Comparison of ENCODE assay signal across 13 mouse cellular contexts in the genomic region with DNA sequence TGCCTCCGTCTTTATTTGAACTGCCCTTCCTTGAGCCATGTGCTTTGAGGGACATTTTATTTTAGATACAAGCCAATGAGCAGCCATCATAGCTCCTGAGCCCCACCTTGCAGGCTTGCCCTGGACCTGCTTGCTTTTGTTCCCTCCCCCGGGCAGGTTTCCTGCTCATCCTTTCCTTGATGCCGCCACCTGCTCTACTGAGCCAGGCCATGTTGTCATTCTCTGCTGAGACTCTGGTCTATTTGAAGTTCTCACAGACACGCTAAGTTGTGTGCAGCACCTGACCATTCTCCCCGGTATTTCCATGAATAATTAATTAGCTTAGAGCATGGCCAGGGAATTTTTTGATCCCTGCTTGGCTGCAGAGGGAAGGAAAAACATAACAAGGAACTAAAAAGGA.
DNase-seq lines count a peak whose midpoint lies in the region; ATAC-seq and TF ChIP-seq lines count a peak whose summit lies in the region.
"Had no signal": no experiment of that assay in that cellular context is flagged by ENCODE, and none has a peak within 500 bp of the region (broad histone marks: within the 10 kb centered on the region; RNA-seq: fewer than 3 reads in every experiment).

No protein-coding gene starts in this region.

- peaks cover 8% of the 10 kb centered on the region for H3K4me1 ChIP-seq in hindbrain, embryonic 13.5 days (replicated peaks)
- H3K4me1 ChIP-seq in hindbrain, embryonic 10.5 days (replicated peaks) = peaks cover 19% of the 10 kb centered on the region
- H3K4me1 ChIP-seq in kidney, adult 2 months (ENCODE audit: control insufficient read depth, insufficient read depth, low read length) = peaks cover 31% of the 10 kb centered on the region
- peaks cover 4% of the 10 kb centered on the region; the same call in 1 of the 2 replicates for H3K4me1 ChIP-seq in midbrain, embryonic 12.5 days
- H3K4me1 ChIP-seq: hindbrain, embryonic 15.5 days had no signal

- TF ChIP-seq POLR2A in kidney, adult 2 months (IDR thresholded peaks at IDR 0.05; ENCODE audit: low read depth, low read length) = no peak

- 0 out of 2 replicates have a peak, but pooled peaks have one; percentile 49 for ATAC-seq in hindbrain, embryonic 13.5 days (ENCODE audit: low FRiP score)
- ATAC-seq in activated CD4-positive, CD25-positive, alpha-beta regulatory T cell, adult 4 months = peak; percentile 37
- ATAC-seq in midbrain, embryonic 12.5 days (ENCODE audit: low FRiP score, low read depth) = peak; percentile 78

- no peak for DNase-seq in hindbrain, embryonic 10.5 days (ENCODE audit: low spot score)
- DNase-seq in kidney, adult 2 months = peak; percentile 70
- DNase-seq in left cerebral cortex, adult 18-20 months (ENCODE audit: low spot score in 2 of 2) = no peak
- DNase-seq in urinary bladder, postnatal 4 days (ENCODE audit: low spot score in 2 of 2) = no peak
- no peak for DNase-seq in cerebellum, postnatal 25 days
- DNase-seq: adrenal gland, postnatal 10 days; cerebellum, postnatal 14 days; lung, adult 2 months had no signal

- H3K36me3 ChIP-seq in hindbrain, embryonic 13.5 days = no peaks in the 10 kb centered on the region
- H3K36me3 ChIP-seq in hindbrain, embryonic 10.5 days = no peaks in the 10 kb centered on the region
- H3K36me3 ChIP-seq in kidney, adult 2 months (ENCODE audit: control insufficient read depth, insufficient read depth, low read length) = peaks cover 6% of the 10 kb centered on the region; the same call in 1 of the 2 replicates
- H3K36me3 ChIP-seq in midbrain, embryonic 12.5 days = no peaks in the 10 kb centered on the region
- H3K36me3 ChIP-seq: G1E; hindbrain, embryonic 15.5 days had no signal

- H3K4me2 ChIP-seq in hindbrain, embryonic 13.5 days = no peak overlapping the region
- no peak overlapping the region for H3K4me2 ChIP-seq in midbrain, embryonic 12.5 days (replicated peaks)
- H3K4me2 ChIP-seq: hindbrain, embryonic 15.5 days had no signal

- 54% methylated on average over 5 of the region's 5 CpGs for WGBS in hindbrain, embryonic 13.5 days
- 70% methylated on average over 5 of the region's 5 CpGs for whole genome bisulfite sequencing in hindbrain, embryonic 10.5 days
- 29% methylated on average over 5 of the region's 5 CpGs for WGBS in kidney, adult 2 months
- 49% methylated on average over 5 of the region's 5 CpGs for WGBS in midbrain, embryonic 12.5 days

- H3K9ac ChIP-seq in hindbrain, embryonic 13.5 days = no peak overlapping the region
- H3K9ac ChIP-seq in midbrain, embryonic 12.5 days (replicated peaks) = no peak overlapping the region
- H3K9ac ChIP-seq: hindbrain, embryonic 15.5 days had no signal

- TF ChIP-seq CTCF in kidney, adult 2 months (conservative IDR thresholded peaks at IDR 0.05; ENCODE audit: insufficient read depth, insufficient read length, low read depth, low read length) = no peak

- no peaks in the 10 kb centered on the region for H3K9me3 ChIP-seq in hindbrain, embryonic 13.5 days
- no peaks in the 10 kb centered on the region for H3K9me3 ChIP-seq in hindbrain, embryonic 10.5 days
- no peaks in the 10 kb centered on the region for H3K9me3 ChIP-seq in midbrain, embryonic 12.5 days
- H3K9me3 ChIP-seq: hindbrain, embryonic 15.5 days had no signal

- H3K4me3 ChIP-seq in hindbrain, embryonic 13.5 days = no peak overlapping the region
- no peak overlapping the region for H3K4me3 ChIP-seq in hindbrain, embryonic 10.5 days
- no peak overlapping the region for H3K4me3 ChIP-seq in kidney, adult 2 months (ENCODE audit: insufficient read depth, low read depth, low read length)
- H3K4me3 ChIP-seq in midbrain, embryonic 12.5 days = no peak overlapping the region
- H3K4me3 ChIP-seq: hindbrain, embryonic 15.5 days had no signal

- peak overlapping the region; percentile 12; the same call in 1 of the 2 replicates for H3K27ac ChIP-seq in hindbrain, embryonic 13.5 days
- no peak overlapping the region for H3K27ac ChIP-seq in hindbrain, embryonic 10.5 days
- H3K27ac ChIP-seq in kidney, adult 2 months (ENCODE audit: insufficient read depth, low read depth, low read length) = peak overlapping the region; percentile 80
- H3K27ac ChIP-seq in midbrain, embryonic 12.5 days (replicated peaks) = no peak overlapping the region
- H3K27ac ChIP-seq: hindbrain, embryonic 15.5 days had no signal

- no peaks in the 10 kb centered on the region for H3K27me3 ChIP-seq in hindbrain, embryonic 13.5 days
- no peaks in the 10 kb centered on the region for H3K27me3 ChIP-seq in hindbrain, embryonic 10.5 days (ENCODE audit: insufficient read depth, poor library complexity, severe bottlenecking)
- no peaks in the 10 kb centered on the region for H3K27me3 ChIP-seq in kidney, adult 2 months (replicated peaks; ENCODE audit: control insufficient read depth, insufficient read depth, low read length)
- no peaks in the 10 kb centered on the region for H3K27me3 ChIP-seq in midbrain, embryonic 12.5 days
- H3K27me3 ChIP-seq: hindbrain, embryonic 15.5 days had no signal

Comparison
In these comparisons a context has a peak if more than half of its experiments do, and no peak if none do; other contexts are left out.
1. H3K27ac ChIP-seq: peak in hindbrain, embryonic 13.5 days (single experiment) and kidney, adult 2 months (single experiment); none in hindbrain, embryonic 10.5 days (single experiment) and midbrain, embryonic 12.5 days (single experiment).
2. Peak in every context shown above with its lines, with median percentiles within 50 percentile points of each other: ATAC-seq.